Mouse (Mus musculus) MEL (cell line): ENCODE data around the gene Zgpat. TPM values are rescaled to one million over a fixed set of nuclear protein-coding genes. Genes with fewer than 3 reads are reported as not detected.

ENCODE experiments used
- DNase-seq: peaks from one replicate; pipeline ENCODE4 v3.0.0; 2011; ENCODE audit warnings: low read depth, low spot score
- H3K27ac ChIP-seq: 2 replicates; pipeline ENCODE4 v1.5.1; 2012; ENCODE audit warnings: low read depth, mild to moderate bottlenecking, control low read depth, low read length, moderate library complexity; ENCODE audit not compliant: control insufficient read depth
- H3K27me3 ChIP-seq, 2 experiments: fragments of 150-350 bp in 1 of 2; sonication (generic) in 1 of 2; 2 replicates each; pipeline ENCODE4 v1.6.1; 2012; ENCODE audit warnings: low read length in 2 of 2, mild to moderate bottlenecking in 2 of 2, improper control_type of control experiment in 1 of 2, moderate library complexity in 1 of 2; ENCODE audit not compliant: insufficient read depth in 2 of 2, control insufficient read depth in 1 of 2
- H3K36me3 ChIP-seq, 2 experiments: 2 replicates each; pipeline ENCODE4 v1.6.1; 2012 to 2014; ENCODE audit warnings: low read length in 2 of 2, improper control_type of control experiment in 1 of 2, inconsistent platforms in 1 of 2, mild to moderate bottlenecking in 1 of 2; ENCODE audit not compliant: insufficient read depth in 2 of 2, control insufficient read depth in 1 of 2
- H3K4me1 ChIP-seq, 2 experiments: fragments of 150-350 bp in 1 of 2; sonication (generic) in 1 of 2; 2 replicates each; pipeline ENCODE4 v1.6.1; 2012; ENCODE audit warnings: low read length in 2 of 2, improper control_type of control experiment in 1 of 2, mild to moderate bottlenecking in 1 of 2; ENCODE audit not compliant: insufficient read depth in 2 of 2, control insufficient read depth in 1 of 2
- H3K4me3 ChIP-seq, 2 experiments: fragments of 150-350 bp in 1 of 2; sonication (generic) in 1 of 2; 2 replicates each; pipeline ENCODE4 v1.5.1; 2012; ENCODE audit warnings: low read depth in 2 of 2, low read length in 2 of 2, mild to moderate bottlenecking in 2 of 2, moderate library complexity in 2 of 2, control low read depth in 1 of 2, improper control_type of control experiment in 1 of 2; ENCODE audit not compliant: control insufficient read depth in 1 of 2, insufficient read depth in 1 of 2
- H3K79me2 ChIP-seq: 2 replicates; pipeline ENCODE4 v1.6.1; 2012; ENCODE audit warnings: mild to moderate bottlenecking, low read length, moderate library complexity; ENCODE audit not compliant: control insufficient read depth, poor library complexity, insufficient read depth
- H3K9ac ChIP-seq: 2 replicates; pipeline ENCODE4 v1.6.1; 2012; ENCODE audit warnings: low read depth, mild to moderate bottlenecking, control low read depth, low read length, moderate library complexity; ENCODE audit not compliant: control insufficient read depth, poor library complexity, severe bottlenecking
- H3K9me3 ChIP-seq: fragments of 150-350 bp; sonication (generic); replicated peaks from 2 replicates; pipeline ENCODE4 v1.6.1; 2012; ENCODE audit warnings: mild to moderate bottlenecking, low read length, improper control_type of control experiment, moderate library complexity; ENCODE audit not compliant: insufficient read depth
- HCFC1 ChIP-seq: IDR thresholded peaks from 2 replicates; pipeline ENCODE4 v1.6.1; 2012; ENCODE audit warnings: low read depth, mild to moderate bottlenecking, inconsistent platforms, low read length, improper control_type of control experiment, moderate library complexity
- NELFE ChIP-seq: IDR thresholded peaks from 2 replicates; pipeline ENCODE4 v1.6.1; 2011; ENCODE audit warnings: low read depth, low read length, improper control_type of control experiment
- ZMIZ1 ChIP-seq: IDR thresholded peaks from 2 replicates; pipeline ENCODE4 v1.6.1; 2012; ENCODE audit warnings: low read depth, mild to moderate bottlenecking, inconsistent platforms, low read length, improper control_type of control experiment, moderate library complexity
- polyA plus RNA-seq, 2 experiments: library from polyadenylated mRNA; stranded (reverse) in 1 of 2; unstranded in 1 of 2; fragments of >175 nt in 1 of 2; fragments of >200 nt in 1 of 2; gene quantifications; 2 replicates each; pipeline versions ENCODE4 v1.2.1 to v1.2.4; 2012; ENCODE audit warnings: low replicate concordance in 2 of 2, low read depth in 1 of 2; ENCODE audit not compliant: insufficient read length in 2 of 2, insufficient read depth in 1 of 2, missing spikeins in 1 of 2
- total RNA-seq: library from RNA; depleted of rRNA; stranded (reverse); fragments of 300-350 nt; gene quantifications from 2 replicates; pipeline ENCODE4 v1.2.3, GENCODE M21; 2012; rRNA removed

Gene Zgpat
- total and polyA plus RNA-seq, 3 experiments = 28.0 to 30.7 TPM; not detected in 1

GRCm38 (mm10) chr2:181423834-181424233 is 59.1 kb downstream of the Zgpat start:
- no peaks in the 10 kb centered on the region for H3K79me2 ChIP-seq
- H3K4me3 ChIP-seq = no peak overlapping the region
- H3K36me3 ChIP-seq = peaks cover 0 to 3% of the 10 kb centered on the region in 2 experiments; a peak in 2 of 4 replicates
- no peaks in the 10 kb centered on the region for H3K9me3 ChIP-seq
- peaks cover 3 to 7% of the 10 kb centered on the region in 2 experiments; a peak in 3 of 4 replicates for H3K27me3 ChIP-seq
- no peak overlapping the region for H3K9ac ChIP-seq
- no peak for TF ChIP-seq HCFC1
- TF ChIP-seq NELFE = no peak
- TF ChIP-seq ZMIZ1 = no peak
- peaks cover 0 to 19% of the 10 kb centered on the region in 2 experiments; a peak in 2 of 4 replicates for H3K4me1 ChIP-seq
- no peak for DNase-seq
- H3K27ac ChIP-seq = no peak overlapping the region

Other genes with a start within 250 kb of the Zgpat start
- gene Kcnq2, start 229.6 kb upstream of the Zgpat start, total RNA-seq = 0.13 and 0.19 TPM in 2 replicates
- gene Kcnq2, start 229.6 kb upstream of the Zgpat start, polyA plus RNA-seq = under 1 TPM in 1 of 2 experiments, not detected in 1; 0.57 TPM
- gene Eef1a2, start 207.9 kb upstream of the Zgpat start, total RNA-seq = not detected in 2 replicates
- not detected for gene Eef1a2, start 207.9 kb upstream of the Zgpat start, polyA plus RNA-seq
- 18.1 and 20.2 TPM in 2 replicates for gene Ppdpf, start 177.7 kb upstream of the Zgpat start, total RNA-seq
- 10 to 100 TPM in 1 of 2 experiments, not detected in 1; 73.4 TPM for gene Ppdpf, start 177.7 kb upstream of the Zgpat start, polyA plus RNA-seq
- gene Ptk6, start 162.1 kb upstream of the Zgpat start, total RNA-seq = not detected in 2 replicates
- not detected for gene Ptk6, start 162.1 kb upstream of the Zgpat start, polyA plus RNA-seq
- not detected in 2 replicates for gene Srms, start 151.7 kb upstream of the Zgpat start, total RNA-seq
- under 1 TPM in 1 of 2 experiments, not detected in 1; 0.04 TPM for gene Srms, start 151.7 kb upstream of the Zgpat start, polyA plus RNA-seq
- gene Fndc11, start 144.9 kb upstream of the Zgpat start, total RNA-seq = not detected in 2 replicates
- gene Fndc11, start 144.9 kb upstream of the Zgpat start, polyA plus RNA-seq = not detected
- gene Helz2, start 122.9 kb upstream of the Zgpat start, total RNA-seq = 6.2 and 6.3 TPM in 2 replicates
- gene Helz2, start 122.9 kb upstream of the Zgpat start, polyA plus RNA-seq = 10 to 100 TPM in 1 of 2 experiments, not detected in 1; 12.0 TPM
- 8.2 and 8.3 TPM in 2 replicates for gene Gmeb2, start 76.9 kb upstream of the Zgpat start, total RNA-seq
- gene Gmeb2, start 76.9 kb upstream of the Zgpat start, polyA plus RNA-seq = 10 to 100 TPM in 1 of 2 experiments, not detected in 1; 16.9 TPM
- gene Stmn3, start 50.4 kb upstream of the Zgpat start, total RNA-seq = not detected in 2 replicates
- not detected for gene Stmn3, start 50.4 kb upstream of the Zgpat start, polyA plus RNA-seq
- 54.2 and 54.7 TPM in 2 replicates for gene Rtel1, start 45.2 kb upstream of the Zgpat start, total RNA-seq
- 10 to 100 TPM in 1 of 2 experiments, not detected in 1; 87.0 TPM for gene Rtel1, start 45.2 kb upstream of the Zgpat start, polyA plus RNA-seq
- 34.4 and 36.8 TPM in 2 replicates for gene Arfrp1, start 476 bp downstream of the Zgpat start, total RNA-seq
- gene Arfrp1, start 476 bp downstream of the Zgpat start, polyA plus RNA-seq = 10 to 100 TPM in 1 of 2 experiments, not detected in 1; 68.8 TPM
- 13.4 and 18.7 TPM in 2 replicates for gene Lime1, start 15.2 kb downstream of the Zgpat start, total RNA-seq
- gene Lime1, start 15.2 kb downstream of the Zgpat start, polyA plus RNA-seq = 10 to 100 TPM in 1 of 2 experiments, not detected in 1; 27.4 TPM
- 0.10 and 0.23 TPM in 2 replicates for gene Zbtb46, start 94.5 kb downstream of the Zgpat start, total RNA-seq
- under 1 TPM in 1 of 2 experiments, not detected in 1; 0.64 TPM for gene Zbtb46, start 94.5 kb downstream of the Zgpat start, polyA plus RNA-seq
- gene Abhd16b, start 128.3 kb downstream of the Zgpat start, total RNA-seq = not detected in 2 replicates
- gene Abhd16b, start 128.3 kb downstream of the Zgpat start, polyA plus RNA-seq = under 1 TPM in 1 of 2 experiments, not detected in 1; 0.08 TPM
- gene Tpd52l2, start 132.2 kb downstream of the Zgpat start, total RNA-seq = 88.2 and 99.5 TPM in 2 replicates
- 100 to 1,000 TPM in 1 of 2 experiments, not detected in 1; 119 TPM for gene Tpd52l2, start 132.2 kb downstream of the Zgpat start, polyA plus RNA-seq
- gene Dnajc5, start 155.6 kb downstream of the Zgpat start, total RNA-seq = 50.6 and 51.9 TPM in 2 replicates
- 100 to 1,000 TPM in 1 of 2 experiments, 10 to 100 TPM in 1; 57.9 to 338 TPM for gene Dnajc5, start 155.6 kb downstream of the Zgpat start, polyA plus RNA-seq
- gene Uckl1, start 220.0 kb downstream of the Zgpat start, total RNA-seq = 15.2 and 15.6 TPM in 2 replicates
- gene Uckl1, start 220.0 kb downstream of the Zgpat start, polyA plus RNA-seq = 10 to 100 TPM in 1 of 2 experiments, not detected in 1; 24.6 TPM
- gene Prpf6, start 226.9 kb downstream of the Zgpat start, total RNA-seq = 56.0 and 58.7 TPM in 2 replicates
- gene Prpf6, start 226.9 kb downstream of the Zgpat start, polyA plus RNA-seq = 10 to 100 TPM in 1 of 2 experiments, not detected in 1; 69.4 TPM
- 13.4 and 15.5 TPM in 2 replicates for gene Zfp512b, start 227.9 kb downstream of the Zgpat start, total RNA-seq
- 10 to 100 TPM in 1 of 2 experiments, not detected in 1; 37.6 TPM for gene Zfp512b, start 227.9 kb downstream of the Zgpat start, polyA plus RNA-seq
- gene Samd10, start 234.3 kb downstream of the Zgpat start, total RNA-seq = 0.56 and 0.89 TPM in 2 replicates
- 1 to 10 TPM in 1 of 2 experiments, not detected in 1; 4.6 TPM for gene Samd10, start 234.3 kb downstream of the Zgpat start, polyA plus RNA-seq